Mouse (Mus musculus): Measurements from ENCODE around the gene Gpx7.

Gpx7 gene

DNA sequence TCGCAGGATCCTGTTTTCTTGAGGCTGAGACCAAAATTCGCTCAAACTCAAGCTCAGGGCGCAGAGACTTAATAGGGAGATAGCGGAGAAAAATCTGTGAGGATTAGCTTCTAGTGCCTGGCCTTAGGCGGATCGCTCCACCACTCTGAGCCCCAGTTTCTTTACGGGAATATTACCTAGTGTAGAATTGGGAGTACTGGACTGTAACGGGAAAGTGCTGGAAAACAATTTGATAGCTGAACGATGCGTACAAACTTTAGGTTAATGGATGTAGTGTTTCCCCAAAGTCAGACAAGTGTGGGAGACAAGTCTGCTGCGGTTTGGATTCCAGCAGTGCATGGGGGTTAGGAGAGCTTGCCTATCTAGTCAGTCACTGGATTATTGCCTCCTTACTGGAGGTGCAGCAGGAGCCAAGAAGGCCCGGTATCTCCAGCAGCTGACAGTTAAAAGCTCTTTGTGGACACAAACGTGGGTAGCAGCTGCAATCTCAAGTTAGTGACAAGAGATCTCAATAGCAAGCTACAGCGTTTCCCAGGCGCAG, at the start of gene Gpx7:
Gene Gpx7 (minus strand): TSS at position 101 of the 541 bp plus-strand sequence.
- no peak for DNase-seq

DNA sequence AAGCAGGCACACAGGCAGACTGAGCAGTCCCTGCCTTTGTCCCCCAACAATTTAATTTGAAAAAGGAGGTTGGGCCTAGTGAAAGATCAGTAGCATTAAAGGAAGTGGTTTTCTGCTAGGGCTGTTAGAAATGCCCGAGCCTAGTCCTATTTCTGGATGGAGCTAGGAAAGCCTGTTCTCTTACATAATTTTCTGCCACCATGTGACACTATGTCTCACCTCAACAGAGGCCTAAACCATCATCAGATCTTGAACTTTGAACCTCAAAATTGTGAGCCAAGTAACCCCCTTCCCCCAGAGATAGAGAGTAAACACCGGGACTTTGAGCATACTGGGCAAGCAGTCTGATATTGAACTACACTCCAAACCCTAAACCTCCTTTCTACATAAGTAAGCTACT, 49.3 kb upstream of the Gpx7 start:
- no peak for DNase-seq

DNA sequence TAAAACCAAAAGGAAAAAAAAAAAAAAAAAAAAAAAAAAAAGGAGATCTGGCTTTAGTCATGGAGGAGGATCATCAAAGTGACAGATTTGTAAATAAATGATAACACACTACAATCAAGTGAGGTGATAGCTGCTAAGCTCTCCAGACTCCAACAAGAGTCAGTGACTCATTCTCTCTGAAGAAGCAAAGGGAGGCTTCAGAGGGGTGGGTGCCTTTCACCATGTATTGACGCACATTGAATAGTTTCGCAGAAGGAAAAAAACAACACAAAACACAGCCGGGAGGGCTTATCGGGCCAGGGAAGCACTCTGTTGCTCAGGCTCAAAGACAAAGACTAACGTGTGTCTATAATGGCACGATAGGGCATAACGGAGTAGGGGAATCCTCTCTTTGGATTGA, 41.3 kb upstream of the Gpx7 start:
- DNase-seq = no peak

DNA sequence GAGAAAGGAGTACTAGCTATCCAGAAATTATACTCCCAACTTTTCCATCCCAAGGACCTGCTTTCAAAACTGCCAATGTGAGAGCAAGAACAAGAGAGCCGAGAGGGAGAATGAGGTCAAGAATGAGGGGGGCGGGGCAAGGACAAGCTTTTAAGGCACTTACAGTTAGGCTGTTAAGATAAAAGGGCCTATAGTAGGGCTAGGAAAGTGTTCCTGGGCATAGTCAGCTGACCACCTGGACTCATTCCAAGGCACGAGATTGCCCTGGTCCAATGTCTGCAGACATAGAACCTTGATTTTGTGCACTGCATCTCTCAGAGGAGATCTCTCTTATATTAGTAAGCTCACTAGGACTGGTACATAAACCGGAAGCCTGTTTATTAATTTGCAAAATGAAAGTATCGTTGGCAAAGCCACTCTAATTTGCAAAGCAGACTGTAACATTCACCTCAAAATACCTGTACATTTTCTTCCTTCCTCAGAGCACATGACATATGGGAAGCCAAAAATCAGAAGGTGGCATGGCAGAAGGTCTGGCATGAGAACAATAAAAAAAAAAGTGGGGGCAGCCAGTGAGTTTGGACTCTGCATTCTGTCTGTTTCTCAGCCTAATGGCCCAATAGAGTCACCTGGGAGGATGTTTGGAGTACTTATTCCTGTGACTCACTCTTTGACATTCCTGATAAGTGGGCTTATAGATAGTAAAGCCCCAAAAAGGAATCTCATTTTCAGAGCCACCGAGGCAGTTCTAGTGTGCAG, 31.5 kb upstream of the Gpx7 start:
- DNase-seq = no peak

DNA sequence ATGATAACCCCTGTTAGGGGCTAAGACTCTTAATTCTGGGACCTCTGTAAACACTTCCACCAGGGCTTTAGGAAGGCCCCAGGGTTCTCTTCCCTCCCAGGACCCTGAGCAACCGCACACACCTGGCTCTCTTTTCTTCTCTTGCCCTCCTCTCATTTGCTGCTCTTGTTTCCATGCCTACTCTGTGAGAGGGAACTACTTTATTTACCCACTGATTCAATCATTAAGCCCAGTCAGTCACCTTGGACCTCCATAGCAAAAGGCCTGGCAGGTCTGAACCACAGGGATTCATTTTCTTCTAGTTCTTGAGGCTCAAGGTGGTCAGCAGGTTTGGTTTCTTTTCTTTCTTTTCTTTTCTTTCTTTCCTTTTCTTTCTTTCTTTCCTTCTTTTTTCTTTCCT, 29.5 kb upstream of the Gpx7 start:
- DNase-seq = no peak

DNA sequence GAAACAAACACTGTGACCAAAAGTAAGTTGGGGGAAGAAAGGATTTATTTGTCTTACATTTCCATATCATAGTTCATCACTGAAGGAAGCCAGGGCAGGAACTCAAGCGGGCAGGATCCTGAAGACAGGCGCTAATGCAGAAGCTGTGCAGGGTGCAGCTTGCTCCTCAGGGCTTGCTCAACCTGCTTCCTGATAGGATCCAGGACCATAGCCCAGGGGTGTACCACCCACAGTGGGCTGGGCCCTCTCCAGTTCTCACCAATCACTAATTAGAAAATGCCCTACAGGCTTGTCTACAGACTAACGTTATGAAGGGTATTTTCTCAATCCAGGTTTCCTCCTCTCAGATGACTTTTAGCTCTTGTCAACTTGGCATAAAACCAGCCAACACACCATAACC, 28.9 kb upstream of the Gpx7 start:
- DNase-seq = no peak

DNA sequence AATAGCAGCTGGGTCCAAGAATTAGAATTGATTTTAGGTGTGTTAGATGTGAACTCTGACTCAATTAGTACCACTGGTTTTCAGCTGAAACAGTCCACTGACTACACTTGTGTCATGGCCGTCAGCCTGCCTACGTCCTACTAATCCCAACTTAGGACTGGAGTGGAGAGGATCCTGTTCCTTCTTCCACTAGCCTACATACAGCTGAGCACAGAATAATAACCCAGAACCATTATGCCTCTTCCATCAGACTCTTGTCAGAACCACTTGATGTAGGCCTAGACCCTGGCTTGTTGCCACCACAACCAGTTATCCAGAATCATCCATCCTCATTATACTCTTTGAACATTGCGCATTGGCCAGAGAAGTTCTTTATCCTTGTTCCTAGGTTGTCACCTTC, 28.0 kb upstream of the Gpx7 start:
- no peak for DNase-seq

DNA sequence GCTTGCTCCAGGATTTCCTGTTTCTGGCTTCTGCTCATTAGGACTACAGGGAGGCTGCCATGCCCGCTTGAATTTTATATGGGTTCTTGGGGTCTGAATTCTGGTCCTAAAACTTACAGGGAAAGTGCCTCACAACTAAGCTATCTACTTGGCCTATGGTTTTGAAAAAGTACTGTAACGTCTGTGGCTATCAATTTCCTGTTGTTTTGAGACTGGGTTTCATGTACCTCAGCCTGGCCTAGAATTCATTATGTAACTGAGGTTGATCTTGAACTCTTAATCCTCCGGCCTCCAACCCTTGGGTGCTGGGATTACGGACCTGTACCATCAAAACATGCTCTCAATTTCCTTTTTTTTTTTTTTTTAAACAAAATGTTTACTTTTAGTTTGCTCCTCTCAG, 27.5 kb upstream of the Gpx7 start:
- no peak for DNase-seq

DNA sequence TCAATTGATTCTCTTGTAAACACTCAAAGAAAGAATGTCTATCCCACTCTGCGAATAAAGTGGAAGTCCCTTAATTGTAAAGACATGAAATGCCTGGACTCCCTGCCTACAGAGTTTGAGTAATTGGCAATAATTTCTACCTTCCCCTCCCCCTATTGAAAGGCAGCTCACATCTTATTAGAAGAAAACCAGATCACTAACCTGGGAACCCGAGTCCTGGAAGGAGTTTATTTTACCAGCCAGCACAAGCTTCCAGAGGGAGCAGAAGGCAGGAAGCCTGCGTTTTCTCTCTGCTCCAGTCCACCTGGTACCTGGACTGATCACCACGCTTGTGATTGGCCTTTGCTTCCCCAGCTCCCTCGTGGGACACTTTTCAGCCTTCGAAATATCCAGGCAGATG, 26.6 kb upstream of the Gpx7 start:
- no peak for DNase-seq

DNA sequence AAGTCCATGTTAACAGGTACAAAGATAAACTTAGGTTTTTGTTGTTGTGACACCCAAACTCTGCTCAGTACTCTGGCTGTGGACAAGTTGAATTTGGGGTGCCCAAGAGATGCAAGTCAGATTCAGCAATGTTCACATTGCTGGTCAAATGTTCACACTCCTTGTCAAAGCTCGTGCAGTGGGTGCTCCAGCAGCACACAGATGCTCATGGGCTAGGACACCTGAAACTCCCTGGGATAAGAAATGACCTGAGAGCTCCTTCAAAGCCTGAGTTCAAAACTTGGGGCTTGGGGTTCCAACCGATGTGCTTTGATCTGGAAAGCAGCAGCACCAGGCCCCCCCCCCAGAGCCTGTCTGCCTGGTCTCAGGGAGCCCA, 24.8 kb upstream of the Gpx7 start:
- DNase-seq = no peak

DNA sequence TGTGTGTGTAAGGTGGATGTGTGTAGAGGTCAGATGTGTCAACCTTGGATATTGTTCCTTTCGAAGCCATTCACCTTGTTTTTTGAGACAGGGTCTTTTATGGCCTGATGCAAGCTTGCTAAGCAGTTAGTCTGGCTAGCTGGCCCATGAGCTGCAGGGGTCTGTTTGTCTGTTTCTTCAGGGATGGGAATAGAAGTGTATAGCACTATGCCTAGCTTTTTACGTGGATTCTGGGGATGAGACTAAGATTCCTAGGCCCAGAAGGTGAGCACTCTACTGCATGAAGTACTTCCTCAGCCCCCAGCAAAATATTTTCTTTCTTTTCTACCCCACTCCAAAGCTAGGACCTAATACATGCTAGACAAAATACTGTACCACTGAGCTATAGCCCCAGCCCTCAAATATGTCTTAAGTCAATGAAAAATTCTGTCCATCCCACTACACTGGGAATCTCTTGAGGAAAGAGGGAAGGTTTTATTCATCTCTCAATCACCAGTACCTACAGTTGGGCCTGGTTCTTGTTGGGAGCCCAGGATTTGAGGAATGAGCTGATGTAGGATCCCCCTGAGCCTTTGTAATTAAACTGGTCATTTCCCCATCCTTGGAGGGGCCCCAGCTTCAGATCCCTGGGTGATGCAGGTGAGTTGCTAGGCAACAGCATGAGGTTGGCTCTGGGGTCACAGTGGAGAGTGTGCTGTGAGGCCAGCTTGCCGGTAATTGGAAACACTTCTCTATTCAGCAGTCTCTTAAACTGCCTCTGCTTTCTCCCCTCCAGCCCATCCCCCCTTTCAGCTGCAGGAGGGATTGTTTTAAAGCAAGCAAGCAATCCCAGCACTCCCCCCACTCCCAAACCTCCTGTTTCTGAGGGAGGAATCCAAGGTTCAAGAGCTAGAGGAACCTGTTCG, 24.1 kb upstream of the Gpx7 start:
- no peak for DNase-seq

DNA sequence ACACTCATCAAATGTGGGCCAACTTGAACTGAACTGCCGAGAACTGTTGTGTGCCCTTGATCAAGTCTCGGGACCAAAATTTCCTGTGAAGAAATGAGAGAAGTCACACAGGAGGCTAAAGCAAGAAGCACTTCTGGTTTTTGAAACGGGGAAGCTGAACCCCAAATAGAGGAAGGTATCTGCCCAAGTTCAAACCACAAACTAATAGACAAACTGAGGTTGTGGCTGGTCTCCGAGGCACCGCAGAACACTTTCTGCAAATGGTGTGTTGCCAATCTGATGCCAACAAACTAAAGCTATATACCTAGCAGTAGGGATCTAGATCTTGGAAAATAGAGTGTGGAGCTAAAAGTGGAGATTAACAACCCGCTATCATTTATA, 21.6 kb upstream of the Gpx7 start:
- no peak for DNase-seq

DNA sequence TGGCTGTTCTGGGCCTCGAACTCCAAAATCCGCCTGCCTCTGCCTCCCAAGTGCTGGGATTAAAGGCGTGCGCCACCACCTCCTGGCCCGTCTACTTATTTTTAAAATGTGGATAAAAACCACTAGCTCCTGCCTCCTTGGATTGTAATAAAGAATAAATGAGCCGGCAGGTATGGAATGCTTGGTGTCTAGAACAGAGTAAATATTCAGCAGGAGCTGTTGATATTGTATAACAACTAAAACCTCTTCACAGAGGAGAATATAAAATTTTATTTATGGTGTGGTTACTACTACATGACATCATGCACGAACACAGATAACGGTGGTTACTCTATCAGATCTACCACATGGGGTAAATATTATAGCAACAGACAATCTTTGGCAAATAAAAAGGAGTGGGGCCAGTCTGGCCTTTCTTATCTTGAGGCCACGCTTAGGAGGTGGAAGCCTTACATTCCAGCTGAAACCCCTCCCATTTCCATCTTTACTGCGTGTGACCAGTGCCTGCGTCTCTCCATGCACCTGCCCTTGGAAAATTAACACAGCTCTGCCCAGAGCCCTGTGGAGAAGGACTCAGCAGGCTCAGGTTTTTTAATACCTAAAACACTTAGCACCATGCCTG, 21.1 kb upstream of the Gpx7 start:
- no peak for DNase-seq

DNA sequence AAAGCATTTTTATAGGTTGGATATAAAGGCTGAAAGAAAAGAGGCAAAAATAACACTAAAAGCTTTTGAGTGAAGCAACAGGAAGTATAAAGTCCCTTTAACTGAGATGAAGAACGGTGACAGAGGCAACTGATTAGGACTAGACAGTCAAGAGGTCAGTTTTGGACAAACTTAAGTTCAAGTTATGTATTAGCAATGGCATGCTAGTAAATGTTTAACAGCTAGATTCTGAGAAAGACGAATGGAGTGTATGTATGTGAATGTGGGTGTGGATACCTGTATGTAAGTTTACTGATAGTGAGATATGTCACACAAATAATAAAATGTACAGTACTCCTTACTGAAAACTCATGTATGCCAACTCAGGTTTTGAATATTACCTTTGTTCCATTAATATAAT, 17.8 kb upstream of the Gpx7 start:
- no peak for DNase-seq

DNA sequence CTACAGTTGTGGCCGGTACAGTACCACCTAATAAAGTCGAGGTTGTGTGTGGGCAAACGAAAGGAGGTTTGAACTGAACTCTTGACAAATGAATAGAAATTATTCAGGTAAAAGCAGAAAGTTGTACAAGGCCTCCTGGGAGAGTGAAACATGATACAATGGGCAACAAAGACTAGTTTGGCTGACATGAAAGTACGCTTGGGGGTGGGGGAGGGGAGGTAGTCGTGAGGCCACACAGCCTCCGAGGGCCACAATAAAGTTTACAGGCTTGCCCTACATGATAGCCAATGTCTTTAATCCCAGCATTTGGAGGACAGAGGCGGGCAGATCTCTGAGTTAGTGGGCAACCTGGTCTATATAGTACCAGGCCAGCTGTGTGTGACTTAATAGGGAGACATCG, 860 bp upstream of the Gpx7 start:
- DNase-seq = no peak

DNA sequence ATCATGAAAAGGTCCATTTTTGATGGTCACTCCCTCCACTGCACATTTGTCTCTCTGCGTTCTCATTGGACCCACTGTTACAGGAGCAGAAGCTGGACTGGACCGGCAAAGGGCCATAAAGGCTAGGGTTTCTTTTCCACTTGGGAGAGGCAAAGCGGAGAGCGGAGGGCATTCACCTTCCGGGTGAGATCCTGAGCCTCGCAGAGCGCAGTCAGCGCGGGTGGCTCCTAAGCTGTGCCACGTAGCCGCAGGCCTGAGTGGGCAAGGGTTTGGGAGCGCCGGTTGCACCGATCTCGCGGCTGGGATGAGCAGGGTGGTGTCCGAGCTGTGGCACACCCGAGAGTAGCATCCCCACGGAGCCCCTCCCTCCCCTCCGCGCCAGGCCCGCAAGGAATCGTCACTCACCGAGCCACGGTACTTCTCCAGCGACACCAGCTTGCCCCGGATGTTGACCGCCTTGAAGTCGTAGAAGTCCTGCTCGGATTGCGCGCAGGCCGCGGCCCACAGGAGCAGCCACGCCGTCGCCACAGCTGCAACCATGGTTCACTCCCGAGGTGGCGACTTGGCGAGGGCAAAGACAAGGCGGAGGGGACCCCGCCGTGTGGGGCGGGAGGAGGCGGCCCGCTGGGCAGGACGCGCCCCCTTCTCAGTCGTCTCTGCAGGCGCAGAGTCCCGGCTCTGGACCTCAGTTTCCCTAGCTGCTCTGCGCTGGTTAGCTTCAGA, 462 bp downstream of the Gpx7 start:
- DNase-seq = peak; percentile 3 to 11

DNA sequence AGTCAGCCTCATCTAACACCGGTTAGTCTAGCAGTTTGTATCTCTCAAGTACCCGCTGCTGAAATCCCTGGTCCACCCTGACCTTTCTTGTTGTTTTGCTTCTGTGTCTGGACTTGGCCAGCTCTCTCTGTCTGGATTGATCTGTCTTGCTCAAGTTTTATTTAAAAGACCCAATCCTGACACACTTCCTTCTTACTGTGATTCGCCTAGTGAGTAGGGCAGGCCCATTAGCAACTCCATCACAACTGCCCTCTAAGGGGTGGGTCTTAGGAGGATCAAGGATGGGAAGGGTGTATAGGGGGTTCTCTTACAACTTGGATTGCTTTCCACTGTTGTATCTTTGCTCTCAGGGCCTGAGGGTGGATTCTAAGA, 1.0 kb downstream of the Gpx7 start:
- no peak for DNase-seq

DNA sequence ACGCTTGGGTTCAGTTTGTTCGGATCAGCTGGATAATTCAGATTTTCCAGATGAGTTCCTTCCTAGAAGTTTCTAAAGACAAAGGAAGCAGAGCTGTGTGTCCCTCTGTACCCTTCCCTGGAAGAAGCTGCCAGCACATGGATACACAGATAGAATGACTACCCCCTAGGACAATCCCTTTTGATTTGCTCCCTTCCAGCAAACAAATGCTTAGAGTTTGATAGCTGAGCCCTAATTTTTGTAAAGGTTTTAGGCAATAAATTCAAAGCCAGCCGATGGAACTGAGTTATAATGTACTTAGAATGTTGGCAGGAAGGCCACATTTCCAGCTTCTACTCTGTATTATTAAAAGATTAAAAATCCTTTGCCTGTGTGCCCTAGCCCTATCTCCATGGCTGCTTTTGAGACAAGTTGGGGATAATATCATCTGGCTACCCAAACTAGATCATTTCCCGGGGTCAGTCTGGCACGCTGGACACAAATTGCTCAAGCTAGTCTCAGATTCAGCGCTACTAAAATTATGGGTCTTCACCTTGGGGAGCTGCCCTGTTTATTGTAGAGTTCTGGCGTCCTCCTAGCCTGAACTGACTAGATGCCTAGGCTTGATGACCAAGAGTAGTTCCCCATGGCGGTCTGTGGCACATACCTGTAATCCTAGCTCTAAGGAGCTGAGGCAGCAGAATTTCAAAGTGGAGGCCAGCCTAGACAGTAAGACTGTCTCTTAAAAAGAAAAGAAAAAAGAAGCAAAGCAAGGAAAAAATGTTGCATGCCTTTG, 2.7 kb downstream of the Gpx7 start:
- DNase-seq = no peak

DNA sequence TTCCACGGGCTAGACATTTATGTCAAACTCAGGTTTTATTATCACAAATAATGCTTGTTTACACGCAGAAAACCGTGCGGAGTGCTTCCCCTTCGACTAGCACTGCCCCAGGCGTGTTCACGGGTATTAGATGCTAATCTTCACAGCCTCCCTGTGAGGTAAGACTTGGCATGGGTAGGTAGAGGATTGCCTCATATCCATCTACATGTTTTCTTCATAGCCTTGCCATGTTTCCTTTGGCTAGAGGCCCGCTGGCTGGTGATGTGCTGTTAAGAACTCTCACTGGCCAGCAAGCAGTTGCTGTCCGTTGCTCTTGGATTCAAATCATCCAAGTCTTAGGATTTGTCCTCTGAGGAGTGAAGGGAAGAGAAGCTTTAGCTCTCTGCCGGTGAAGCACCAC, 6.4 kb downstream of the Gpx7 start:
- no peak for DNase-seq

DNA sequence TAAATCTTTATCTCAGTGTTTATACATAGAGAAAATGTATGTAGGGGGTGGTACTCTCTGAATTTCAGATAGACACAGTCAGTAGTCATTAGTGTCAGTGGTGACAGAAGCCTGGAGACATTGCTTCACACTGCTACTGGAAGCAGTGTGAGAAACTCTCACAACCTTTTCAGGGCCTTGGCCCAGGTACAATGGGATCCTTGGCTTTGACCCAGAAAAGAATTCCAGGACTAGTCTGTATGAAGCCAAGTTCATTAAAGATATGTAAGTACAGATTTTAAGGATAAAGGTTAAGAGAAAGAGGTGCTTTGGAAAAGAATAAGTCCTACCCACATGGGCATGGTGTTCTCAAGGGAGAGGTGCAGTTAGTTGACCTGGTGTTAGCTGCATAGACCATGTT, 12.5 kb downstream of the Gpx7 start:
- DNase-seq = no peak

DNA sequence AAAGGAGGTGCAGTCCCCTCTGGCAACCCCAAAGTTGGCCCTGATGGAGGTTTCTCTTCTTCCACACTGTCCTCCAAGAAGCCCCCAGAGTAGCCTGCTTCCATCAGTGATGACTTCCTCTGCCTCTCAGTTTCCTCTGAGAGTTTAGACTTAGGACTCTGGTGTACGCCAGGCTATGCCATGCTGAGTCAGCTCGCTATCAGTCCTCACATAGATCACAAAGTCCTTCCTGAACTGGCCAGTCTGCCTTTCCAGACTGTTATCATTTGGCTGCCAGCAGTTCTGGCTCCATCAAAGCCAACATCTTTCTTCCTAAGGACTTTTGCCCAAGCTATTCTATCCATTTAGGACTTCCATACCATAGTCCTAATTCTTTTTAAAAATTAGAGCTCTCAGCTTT, 14.2 kb downstream of the Gpx7 start:
- DNase-seq = no peak

DNA sequence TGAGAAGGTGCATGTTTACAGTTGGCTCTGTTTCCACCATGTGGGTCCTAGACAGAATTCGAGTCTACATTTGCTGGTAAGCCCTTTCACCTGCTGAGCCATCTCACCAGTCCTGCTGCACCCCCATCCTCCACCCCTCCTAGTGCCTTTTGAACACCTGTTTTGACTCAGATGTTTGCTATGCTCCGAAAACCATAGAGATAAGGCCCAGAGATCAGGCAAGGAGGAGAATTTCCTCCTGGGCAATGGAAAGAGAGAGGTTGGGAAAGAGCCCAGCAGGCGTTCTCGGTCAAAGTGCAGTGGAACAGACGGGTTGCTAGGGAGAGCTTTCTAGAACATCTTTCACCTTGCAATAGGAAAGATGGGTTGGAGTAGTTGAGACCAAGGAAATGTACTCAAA, 15.6 kb downstream of the Gpx7 start:
- DNase-seq = no peak
